Mouse (Mus musculus) liver, embryonic 14.5 days (tissue): ENCODE measurements at regions not wholly inside any gene's neighbourhood (a gene's known extent, or its start where the extent isn't known, plus 50 kb on each side); places are given as distances from the start of the nearest gene placed in this dataset.

ENCODE experiments used
- ATAC-seq: fragments of 200-750 bp; cut with Nextera tagmentation; 2 replicates; pipeline ENCODE4 v1.8.0; 2017; ENCODE audit warnings: moderate number of reproducible peaks, mild to moderate bottlenecking, moderate library complexity; ENCODE audit not compliant: insufficient read depth
- DNase-seq, 3 experiments: peaks; one replicate each; pipeline ENCODE4 v3.0.0-alpha.2; 2012 to 2013; ENCODE audit warnings: low read depth in 3 of 3, low spot score in 3 of 3
- H3K27ac ChIP-seq: fragments of 300-500 bp; sonication (generic); 2 replicates; pipeline ENCODE4 v1.5.1; 2014; ENCODE audit warnings: moderate library complexity, mild to moderate bottlenecking, control low read depth, inconsistent platforms
- H3K27me3 ChIP-seq: fragments of 300-500 bp; sonication (generic); 2 replicates; pipeline ENCODE4 v1.6.1; 2014; ENCODE audit warnings: mild to moderate bottlenecking, low read length, moderate library complexity; ENCODE audit not compliant: control insufficient read depth, insufficient read depth
- H3K36me3 ChIP-seq: fragments of 300-500 bp; sonication (generic); replicated peaks from 2 replicates; pipeline ENCODE4 v1.6.1; 2014; ENCODE audit warnings: low read depth; ENCODE audit not compliant: control insufficient read depth, insufficient read depth
- H3K4me1 ChIP-seq, 2 experiments: fragments of 200-500 bp in 1 of 2; fragments of 300-500 bp in 1 of 2; sonication (generic) in 1 of 2; replicated peaks; 2 replicates each; pipeline ENCODE4 v1.6.1; 2012 to 2014; ENCODE audit warnings: antibody characterized with exemption in 1 of 2, inconsistent platforms in 1 of 2, low read length in 1 of 2; ENCODE audit not compliant: control insufficient read depth in 2 of 2, insufficient read depth in 2 of 2
- H3K4me2 ChIP-seq: fragments of 300-500 bp; sonication (generic); 2 replicates; pipeline ENCODE4 v1.6.1; 2014; ENCODE audit warnings: low read depth, mild to moderate bottlenecking, control low read depth, moderate library complexity
- H3K4me3 ChIP-seq, 2 experiments: fragments of 200-500 bp in 1 of 2; fragments of 300-500 bp in 1 of 2; sonication (generic) in 1 of 2; 2 replicates each; pipeline ENCODE4 v1.5.1; 2012 to 2014; ENCODE audit warnings: low read depth in 2 of 2, low read length in 2 of 2, mild to moderate bottlenecking in 2 of 2, control low read depth in 1 of 2, inconsistent platforms in 1 of 2, moderate library complexity in 1 of 2; ENCODE audit not compliant: insufficient read depth in 1 of 2
- H3K9ac ChIP-seq: fragments of 300-500 bp; sonication (generic); replicated peaks from 2 replicates; pipeline ENCODE4 v1.6.1; 2014; ENCODE audit warnings: mild to moderate bottlenecking, control low read depth, moderate library complexity
- H3K9me3 ChIP-seq: fragments of 300-500 bp; sonication (generic); 2 replicates; pipeline ENCODE4 v1.6.1; 2016; ENCODE audit warnings: low read length, mixed read lengths; ENCODE audit not compliant: control insufficient read depth
- CTCF ChIP-seq: IDR thresholded peaks from 2 replicates; pipeline ENCODE4 v1.5.1; 2016; ENCODE audit warnings: antibody characterized with exemption, low read depth, control low read depth
- EP300 ChIP-seq: IDR thresholded peaks from 2 replicates; pipeline ENCODE4 v1.6.1; 2016; ENCODE audit warnings: antibody characterized with exemption, low read depth
- WGBS: fragments of 180-500 bp; shearing (Covaris S2); extraction: QIAGEN DNeasy Blood & Tissue Kit; methylation state at CpG from one replicate; pipeline ENCODE4 v1.1.7; 2014; ENCODE audit not compliant: insufficient replicate concordance; 5-methylcytosine and 5-hydroxymethylcytosine counted together

DNA sequence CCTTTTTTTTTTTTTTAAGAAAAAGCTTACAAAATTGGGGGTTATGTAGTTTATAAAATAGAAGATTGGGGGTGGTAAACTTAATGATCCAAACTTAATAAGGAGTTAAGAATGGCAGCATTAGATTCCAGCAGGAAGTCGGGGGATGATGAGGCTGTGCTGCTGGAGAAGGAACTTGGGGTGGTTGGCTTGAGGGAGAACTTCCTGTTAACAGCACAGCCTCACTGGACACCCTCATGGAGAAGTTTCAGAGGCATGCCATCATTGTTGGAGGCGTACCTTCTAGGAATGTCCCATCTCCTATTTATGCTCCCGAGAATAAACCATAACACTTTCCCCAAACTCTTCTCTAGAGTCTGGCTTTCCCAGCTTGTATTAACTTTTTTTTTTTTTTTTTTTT, 126.7 kb upstream of the Smim15 start:
- H3K36me3 ChIP-seq = no peaks in the 10 kb centered on the region
- no peak overlapping the region for H3K27ac ChIP-seq
- H3K4me1 ChIP-seq = no peaks in the 10 kb centered on the region
- no peaks in the 10 kb centered on the region for H3K27me3 ChIP-seq
- WGBS = 64% methylated on average over 3 of the region's 3 CpGs
- no peaks in the 10 kb centered on the region for H3K9me3 ChIP-seq
- no peak for ATAC-seq
- no peak for TF ChIP-seq EP300
- TF ChIP-seq CTCF = no peak
- DNase-seq = no peak
- no peak overlapping the region for H3K4me2 ChIP-seq
- no peak overlapping the region for H3K4me3 ChIP-seq
- H3K9ac ChIP-seq = no peak overlapping the region

DNA sequence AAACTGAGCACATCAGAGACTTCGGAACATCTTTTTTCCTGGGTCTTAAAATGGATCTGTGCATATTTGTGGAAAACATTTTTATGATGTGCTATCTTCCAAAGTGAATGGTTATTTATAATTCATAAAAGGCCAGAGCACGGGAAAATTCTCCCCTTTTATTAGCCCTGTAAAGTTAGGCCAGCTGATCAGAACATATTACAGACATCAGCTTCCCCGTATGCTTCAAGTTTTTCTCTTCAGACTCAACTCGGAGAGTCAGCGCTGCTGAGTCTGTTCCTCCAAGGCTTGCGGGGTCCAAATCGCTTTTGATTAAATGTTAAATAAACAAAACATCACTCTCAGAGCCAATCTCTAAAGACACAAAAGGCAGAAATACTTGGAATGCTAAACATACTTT, 134.1 kb upstream of the Smim15 start:
- Histone ChIP-seq H3K36me3 (no peaks in the 10 kb centered on the region), H3K4me1 (no peaks in the 10 kb centered on the region), H3K4me3 (no peak overlapping the region), H3K27ac (no peak overlapping the region), H3K9me3 (no peaks in the 10 kb centered on the region), H3K4me2 (no peak overlapping the region), H3K27me3 (no peaks in the 10 kb centered on the region), H3K9ac (no peak overlapping the region)
- TF ChIP-seq CTCF (no peak), EP300 (no peak)
- ATAC-seq = no peak
- WGBS = 66% methylated on average over 7 of the region's 7 CpGs
- DNase-seq = no peak

DNA sequence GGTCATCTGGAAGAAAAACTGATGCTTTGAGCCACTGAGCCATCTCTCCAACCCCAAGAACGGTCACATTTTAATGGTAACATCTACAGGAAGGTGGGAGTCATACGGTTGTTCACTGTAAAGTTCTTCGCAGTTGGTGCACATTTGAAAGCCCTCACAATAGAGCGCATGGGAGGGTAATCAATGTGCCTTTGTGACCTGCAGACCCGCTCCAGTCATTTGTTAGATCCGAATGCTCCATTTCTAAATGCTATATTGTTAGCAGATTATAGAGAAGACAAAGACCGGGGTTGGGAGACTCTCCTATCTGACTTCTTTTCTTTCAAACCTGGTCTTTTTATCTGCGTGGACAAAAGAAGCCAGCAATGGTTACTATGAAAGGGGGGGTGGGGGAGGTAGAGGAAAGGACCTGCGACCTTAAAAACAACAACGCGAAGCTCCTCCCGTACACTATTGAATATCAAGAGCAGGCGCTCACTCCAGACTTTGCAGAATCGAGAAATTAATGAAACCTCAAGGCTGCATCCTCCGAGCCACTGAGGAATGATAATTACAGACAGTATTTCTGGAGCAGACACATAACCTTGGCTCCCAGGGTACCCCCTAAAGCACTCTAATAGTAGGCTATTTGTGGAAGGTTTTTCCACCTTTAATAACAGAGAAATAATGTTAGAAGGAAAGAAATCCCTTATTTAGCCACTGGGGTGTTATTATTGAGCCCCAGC, 134.7 kb upstream of the Smim15 start:
- Histone ChIP-seq H3K9me3 (no peaks in the 10 kb centered on the region), H3K36me3 (no peaks in the 10 kb centered on the region), H3K27ac (no peak overlapping the region), H3K4me2 (no peak overlapping the region), H3K4me3 (no peak overlapping the region), H3K9ac (no peak overlapping the region), H3K4me1 (no peaks in the 10 kb centered on the region), H3K27me3 (no peaks in the 10 kb centered on the region)
- ATAC-seq (no peak), DNase-seq (no peak)
- TF ChIP-seq CTCF = no peak
- no peak for TF ChIP-seq EP300
- WGBS = 73% methylated on average over 15 of the region's 15 CpGs

DNA sequence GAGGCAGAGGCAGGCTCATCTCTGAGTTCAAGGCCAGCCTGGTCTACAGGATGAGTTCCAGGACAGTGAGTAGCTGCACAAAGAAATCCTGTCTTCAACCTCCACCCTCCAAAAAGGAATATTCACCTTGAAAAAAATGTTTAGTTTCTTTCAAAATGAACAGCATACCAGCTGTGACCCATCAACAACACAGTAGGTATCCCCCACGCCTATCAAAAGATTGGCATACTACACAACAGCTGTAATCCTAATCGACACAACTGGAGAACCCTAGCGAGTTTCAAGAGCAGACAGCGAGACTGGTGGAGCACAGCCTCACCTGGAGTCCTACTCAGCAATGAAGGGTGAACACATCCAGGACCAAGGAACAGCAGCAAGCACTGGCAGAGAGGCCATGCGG, 136.3 kb upstream of the Smim15 start:
- no peak for ATAC-seq
- Histone ChIP-seq H3K36me3 (no peaks in the 10 kb centered on the region), H3K27ac (no peak overlapping the region), H3K4me3 (no peak overlapping the region), H3K27me3 (no peaks in the 10 kb centered on the region), H3K9ac (no peak overlapping the region), H3K4me2 (no peak overlapping the region), H3K9me3 (no peaks in the 10 kb centered on the region), H3K4me1 (peaks cover 0 to 2% of the 10 kb centered on the region in 2 experiments; a peak in 1 of 4 replicates)
- TF ChIP-seq EP300 (no peak), CTCF (no peak)
- DNase-seq = no peak
- WGBS = 65% methylated on average over 5 of the region's 5 CpGs

DNA sequence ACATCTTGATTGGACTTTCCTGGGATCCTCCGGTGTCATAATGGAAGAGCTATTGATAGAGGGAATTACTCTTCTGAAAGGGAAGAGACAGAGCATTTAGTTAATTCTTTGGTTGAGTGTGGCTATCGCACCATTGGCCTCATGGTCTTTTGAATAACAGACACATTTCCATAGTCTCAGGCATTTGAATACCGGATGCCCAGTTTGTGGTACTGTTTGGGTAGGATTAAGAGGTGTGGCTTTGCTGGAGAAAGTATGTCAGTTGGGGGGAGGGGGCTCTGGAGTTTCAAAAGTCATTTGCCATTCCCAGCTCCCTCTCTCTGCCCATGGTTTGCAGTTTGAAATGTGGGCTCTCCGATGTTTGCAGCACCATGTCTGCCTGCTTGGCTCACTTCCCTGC, 139.4 kb upstream of the Smim15 start:
- H3K27me3 ChIP-seq = no peaks in the 10 kb centered on the region
- DNase-seq = no peak
- TF ChIP-seq EP300 = no peak
- no peak for TF ChIP-seq CTCF
- H3K9ac ChIP-seq = no peak overlapping the region
- no peak overlapping the region for H3K4me2 ChIP-seq
- no peak overlapping the region for H3K4me3 ChIP-seq
- peaks cover 0 to 2% of the 10 kb centered on the region in 2 experiments; a peak in 1 of 4 replicates for H3K4me1 ChIP-seq
- H3K27ac ChIP-seq = no peak overlapping the region
- no peaks in the 10 kb centered on the region for H3K9me3 ChIP-seq
- no peaks in the 10 kb centered on the region for H3K36me3 ChIP-seq
- ATAC-seq = no peak
- 71% methylated on average over 4 of the region's 4 CpGs for WGBS
